Comparison of ENCODE assay signal across 9 mouse cellular contexts in the genomic region with DNA sequence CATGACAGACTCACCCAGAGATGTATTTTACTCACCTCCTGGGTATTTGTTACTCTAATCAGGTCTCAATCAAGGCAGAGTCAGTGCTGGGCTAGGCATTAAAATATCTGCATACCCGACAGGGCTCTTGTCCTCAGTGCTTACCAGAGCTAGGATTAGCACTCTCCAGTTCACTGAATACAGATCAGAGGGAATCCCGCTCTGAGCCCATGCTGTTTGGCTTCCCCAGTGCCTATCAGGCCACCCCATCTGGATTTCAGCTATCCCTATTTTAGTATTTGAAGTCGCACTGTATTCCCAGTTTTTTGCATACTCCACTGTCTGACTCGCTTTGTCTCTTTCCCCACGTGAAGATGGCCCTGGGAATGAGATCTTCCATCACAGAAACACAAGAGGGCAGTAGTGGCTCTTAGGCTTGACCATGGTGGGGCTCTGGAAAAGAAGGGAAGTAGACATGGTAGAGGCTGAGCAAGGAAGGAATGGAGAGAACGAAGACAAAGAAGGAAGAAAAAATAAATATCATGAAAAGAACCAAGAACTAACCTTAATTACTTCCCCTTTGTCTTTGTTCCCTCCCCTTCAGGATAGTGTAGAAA.
A peak's percentile ranks its signal among the peaks of the same experiment; 100 is the strongest.
DNase-seq lines count a peak whose midpoint lies in the region; ATAC-seq and TF ChIP-seq lines count a peak whose summit lies in the region.
"Had no signal": no experiment of that assay in that cellular context is flagged by ENCODE, and none has a peak within 500 bp of the region (broad histone marks: within the 10 kb centered on the region; RNA-seq: fewer than 3 reads in every experiment).

No protein-coding gene starts in this region.

- WGBS in embryonic facial prominence, embryonic 14.5 days, result 19% methylated on average over 6 of the region's 6 CpGs
- WGBS in hindbrain, postnatal 0 days, result 27% methylated on average over 6 of the region's 6 CpGs

- H3K27me3 ChIP-seq in embryonic facial prominence, embryonic 14.5 days (replicated peaks; ENCODE audit: control insufficient read depth, insufficient read depth, low read length), result no peaks in the 10 kb centered on the region
- H3K27me3 ChIP-seq in hindbrain, postnatal 0 days (ENCODE audit: insufficient read depth, low read length), result no peaks in the 10 kb centered on the region

- DNase-seq in frontal cortex, postnatal 10 days (ENCODE audit: low spot score in 2 of 2), result no peak
- DNase-seq in adrenal gland, adult (ENCODE audit: inconsistent age in 2 of 2, low spot score in 1 of 2), result peak; percentile 19 to 78
- DNase-seq in embryonic facial prominence, embryonic 14.5 days (ENCODE audit: low spot score), result peak; percentile 27
- DNase-seq in hindbrain, postnatal 0 days (ENCODE audit: low spot score), result peak; percentile 64
- DNase-seq in lung, postnatal 36 days, result peak; percentile 34
- peak; percentile 10 for DNase-seq in yolk sac, embryonic 10.5 days (ENCODE audit: low spot score)
- DNase-seq in urinary bladder, postnatal 25 days (ENCODE audit: low spot score), result no peak

- TF ChIP-seq CTCF in hindbrain, postnatal 0 days (IDR thresholded peaks at IDR 0.05; ENCODE audit: low read depth), result peak; percentile 72

- H3K36me3 ChIP-seq in embryonic facial prominence, embryonic 14.5 days (ENCODE audit: control insufficient read depth, insufficient read depth, low read length), result no peaks in the 10 kb centered on the region
- no peaks in the 10 kb centered on the region for H3K36me3 ChIP-seq in hindbrain, postnatal 0 days (ENCODE audit: insufficient read depth, low read length)

- no peak overlapping the region for H3K4me2 ChIP-seq in embryonic facial prominence, embryonic 14.5 days (ENCODE audit: low read depth, low read length)
- H3K4me2 ChIP-seq in hindbrain, postnatal 0 days (ENCODE audit: low read depth, low read length), result no peak overlapping the region

- H3K4me1 ChIP-seq in embryonic facial prominence, embryonic 14.5 days (ENCODE audit: control insufficient read depth, insufficient read depth, low read length), result no peaks in the 10 kb centered on the region
- H3K4me1 ChIP-seq in hindbrain, postnatal 0 days (ENCODE audit: insufficient read depth, low read length), result no peaks in the 10 kb centered on the region

- H3K27ac ChIP-seq in embryonic facial prominence, embryonic 14.5 days (replicated peaks; ENCODE audit: low read depth, low read length), result no peak overlapping the region
- H3K27ac ChIP-seq in hindbrain, postnatal 0 days, result no peak overlapping the region
- H3K27ac ChIP-seq: macrophage had no signal

- H3K4me3 ChIP-seq in embryonic facial prominence, embryonic 14.5 days (ENCODE audit: low read depth, low read length), result no peak overlapping the region
- H3K4me3 ChIP-seq in hindbrain, postnatal 0 days (ENCODE audit: low read length), result no peak overlapping the region

- peak; percentile 75 for ATAC-seq in frontal cortex, adult (ENCODE audit: low TSS enrichment)
- no peak for ATAC-seq in embryonic facial prominence, embryonic 14.5 days (ENCODE audit: low read depth)
- peak; percentile 55; the same call in 1 of the 2 replicates for ATAC-seq in hindbrain, postnatal 0 days

- H3K9ac ChIP-seq in embryonic facial prominence, embryonic 14.5 days (ENCODE audit: low read depth, low read length), result no peak overlapping the region
- no peak overlapping the region for H3K9ac ChIP-seq in hindbrain, postnatal 0 days (replicated peaks; ENCODE audit: low read length)

- H3K9me3 ChIP-seq in embryonic facial prominence, embryonic 14.5 days (ENCODE audit: control insufficient read depth, low read length), result no peaks in the 10 kb centered on the region
- no peaks in the 10 kb centered on the region for H3K9me3 ChIP-seq in hindbrain, postnatal 0 days (ENCODE audit: low read length)

Comparison
In these comparisons a context has a peak if more than half of its experiments do, and no peak if none do; other contexts are left out.
1. DNase-seq: peak in adrenal gland, adult (2 of 2), embryonic facial prominence, embryonic 14.5 days (single experiment), hindbrain, postnatal 0 days (single experiment), lung, postnatal 36 days (single experiment) and yolk sac, embryonic 10.5 days (single experiment); none in frontal cortex, postnatal 10 days (0 of 2) and urinary bladder, postnatal 25 days (single experiment).